Mouse (Mus musculus) MEL (cell line): ENCODE data around the gene Sds. TPM values are rescaled to one million over a fixed set of nuclear protein-coding genes. Genes with fewer than 3 reads are reported as not detected.

Source experiments
- DNase-seq: peaks from one replicate; pipeline ENCODE4 v3.0.0; 2011; ENCODE audit warnings: low read depth, low spot score
- H3K27ac ChIP-seq: 2 replicates; pipeline ENCODE4 v1.5.1; 2012; ENCODE audit warnings: low read depth, mild to moderate bottlenecking, control low read depth, low read length, moderate library complexity; ENCODE audit not compliant: control insufficient read depth
- H3K27me3 ChIP-seq, 2 experiments: fragments of 150-350 bp in 1 of 2; sonication (generic) in 1 of 2; 2 replicates each; pipeline ENCODE4 v1.6.1; 2012; ENCODE audit warnings: low read length in 2 of 2, mild to moderate bottlenecking in 2 of 2, improper control_type of control experiment in 1 of 2, moderate library complexity in 1 of 2; ENCODE audit not compliant: insufficient read depth in 2 of 2, control insufficient read depth in 1 of 2
- H3K36me3 ChIP-seq, 2 experiments: 2 replicates each; pipeline ENCODE4 v1.6.1; 2012 to 2014; ENCODE audit warnings: low read length in 2 of 2, improper control_type of control experiment in 1 of 2, inconsistent platforms in 1 of 2, mild to moderate bottlenecking in 1 of 2; ENCODE audit not compliant: insufficient read depth in 2 of 2, control insufficient read depth in 1 of 2
- H3K4me1 ChIP-seq, 2 experiments: fragments of 150-350 bp in 1 of 2; sonication (generic) in 1 of 2; 2 replicates each; pipeline ENCODE4 v1.6.1; 2012; ENCODE audit warnings: low read length in 2 of 2, improper control_type of control experiment in 1 of 2, mild to moderate bottlenecking in 1 of 2; ENCODE audit not compliant: insufficient read depth in 2 of 2, control insufficient read depth in 1 of 2
- H3K4me3 ChIP-seq, 2 experiments: fragments of 150-350 bp in 1 of 2; sonication (generic) in 1 of 2; 2 replicates each; pipeline ENCODE4 v1.5.1; 2012; ENCODE audit warnings: low read depth in 2 of 2, low read length in 2 of 2, mild to moderate bottlenecking in 2 of 2, moderate library complexity in 2 of 2, control low read depth in 1 of 2, improper control_type of control experiment in 1 of 2; ENCODE audit not compliant: control insufficient read depth in 1 of 2, insufficient read depth in 1 of 2
- H3K79me2 ChIP-seq: 2 replicates; pipeline ENCODE4 v1.6.1; 2012; ENCODE audit warnings: mild to moderate bottlenecking, low read length, moderate library complexity; ENCODE audit not compliant: control insufficient read depth, poor library complexity, insufficient read depth
- H3K9ac ChIP-seq: 2 replicates; pipeline ENCODE4 v1.6.1; 2012; ENCODE audit warnings: low read depth, mild to moderate bottlenecking, control low read depth, low read length, moderate library complexity; ENCODE audit not compliant: control insufficient read depth, poor library complexity, severe bottlenecking
- H3K9me3 ChIP-seq: fragments of 150-350 bp; sonication (generic); replicated peaks from 2 replicates; pipeline ENCODE4 v1.6.1; 2012; ENCODE audit warnings: mild to moderate bottlenecking, low read length, improper control_type of control experiment, moderate library complexity; ENCODE audit not compliant: insufficient read depth
- BHLHE40 ChIP-seq: IDR thresholded peaks from 2 replicates; pipeline ENCODE4 v1.6.1; 2012; ENCODE audit warnings: low read depth, mild to moderate bottlenecking, inconsistent platforms, low read length, improper control_type of control experiment, borderline replicate concordance
- CHD1 ChIP-seq: IDR thresholded peaks from 2 replicates; pipeline ENCODE4 v1.6.1; 2012; ENCODE audit warnings: low read depth, mild to moderate bottlenecking, inconsistent platforms, low read length, improper control_type of control experiment
- CHD2 ChIP-seq: IDR thresholded peaks from 2 replicates; pipeline ENCODE4 v1.6.1; 2011; ENCODE audit warnings: low read length, improper control_type of control experiment
- ELF1 ChIP-seq: IDR thresholded peaks from 2 replicates; pipeline ENCODE4 v1.6.1; 2014; ENCODE audit warnings: low read depth, mild to moderate bottlenecking, inconsistent platforms, low read length, improper control_type of control experiment, moderate library complexity
- EP300 ChIP-seq, 2 experiments: IDR thresholded peaks; 2 replicates each; pipeline ENCODE4 v1.6.1; 2011; ENCODE audit warnings: improper control_type of control experiment in 2 of 2, low read length in 2 of 2, low read depth in 1 of 2, mild to moderate bottlenecking in 1 of 2
- ETS1 ChIP-seq: IDR thresholded peaks from 2 replicates; pipeline ENCODE4 v1.6.1; 2012; ENCODE audit warnings: low read depth, mild to moderate bottlenecking, inconsistent platforms, low read length, improper control_type of control experiment, moderate library complexity
- GABPA ChIP-seq: IDR thresholded peaks from 2 replicates; pipeline ENCODE4 v1.6.1; 2012; ENCODE audit warnings: low read depth, mild to moderate bottlenecking, inconsistent platforms, low read length, improper control_type of control experiment, moderate library complexity
- GATA1 ChIP-seq: IDR thresholded peaks from 2 replicates; pipeline ENCODE4 v1.6.1; 2011; ENCODE audit warnings: low read depth, low read length, improper control_type of control experiment
- HCFC1 ChIP-seq: IDR thresholded peaks from 2 replicates; pipeline ENCODE4 v1.6.1; 2012; ENCODE audit warnings: low read depth, mild to moderate bottlenecking, inconsistent platforms, low read length, improper control_type of control experiment, moderate library complexity
- MAX ChIP-seq: IDR thresholded peaks from 2 replicates; pipeline ENCODE4 v1.6.1; 2011; ENCODE audit warnings: low read length, improper control_type of control experiment
- MAZ ChIP-seq: IDR thresholded peaks from 2 replicates; pipeline ENCODE4 v1.6.1; 2012; ENCODE audit warnings: low read depth, mild to moderate bottlenecking, inconsistent platforms, low read length, improper control_type of control experiment
- MXI1 ChIP-seq: IDR thresholded peaks from 2 replicates; pipeline ENCODE4 v1.6.1; 2011; ENCODE audit warnings: mild to moderate bottlenecking, low read depth, low read length, improper control_type of control experiment
- MYB ChIP-seq: IDR thresholded peaks from 2 replicates; pipeline ENCODE4 v1.6.1; 2011; ENCODE audit warnings: mild to moderate bottlenecking, low read depth, low read length, improper control_type of control experiment
- MYC ChIP-seq: IDR thresholded peaks from 2 replicates; pipeline ENCODE4 v1.6.1; 2011; ENCODE audit warnings: low read depth, mild to moderate bottlenecking, low read length, improper control_type of control experiment, moderate library complexity
- NELFE ChIP-seq: IDR thresholded peaks from 2 replicates; pipeline ENCODE4 v1.6.1; 2011; ENCODE audit warnings: low read depth, low read length, improper control_type of control experiment
- POLR2A ChIP-seq, 2 experiments: IDR thresholded peaks; 2 replicates each; pipeline ENCODE4 v1.6.1; 2011 to 2012; ENCODE audit warnings: low read length in 2 of 2, mild to moderate bottlenecking in 2 of 2, control low read depth in 1 of 2, improper control_type of control experiment in 1 of 2, low read depth in 1 of 2, moderate library complexity in 1 of 2; ENCODE audit not compliant: control insufficient read depth in 1 of 2, insufficient read depth in 1 of 2, poor library complexity in 1 of 2
- POLR2AphosphoS2 ChIP-seq: IDR thresholded peaks from 2 replicates; pipeline ENCODE4 v1.6.1; 2011; ENCODE audit warnings: low read length, improper control_type of control experiment
- POLR2AphosphoS5 ChIP-seq: IDR thresholded peaks from 2 replicates; pipeline ENCODE4 v1.6.1; 2012; ENCODE audit warnings: low read depth, borderline replicate concordance, mild to moderate bottlenecking, inconsistent platforms, low read length, moderate library complexity, mixed read lengths
- RCOR1 ChIP-seq: IDR thresholded peaks from 2 replicates; pipeline ENCODE4 v1.6.1; 2012; ENCODE audit warnings: low read depth, mild to moderate bottlenecking, inconsistent platforms, low read length, improper control_type of control experiment
- SIN3A ChIP-seq: IDR thresholded peaks from 2 replicates; pipeline ENCODE4 v1.6.1; 2012; ENCODE audit warnings: low read length, improper control_type of control experiment, inconsistent platforms
- UBTF ChIP-seq: IDR thresholded peaks from 2 replicates; pipeline ENCODE4 v1.6.1; 2012; ENCODE audit warnings: low read depth, mild to moderate bottlenecking, inconsistent platforms, low read length, improper control_type of control experiment, moderate library complexity, borderline replicate concordance; ENCODE audit not compliant: insufficient read depth
- ZC3H11A ChIP-seq: IDR thresholded peaks from 2 replicates; pipeline ENCODE4 v1.6.1; 2012; ENCODE audit warnings: low read depth, mild to moderate bottlenecking, inconsistent platforms, low read length, improper control_type of control experiment
- ZKSCAN1 ChIP-seq: IDR thresholded peaks from 2 replicates; pipeline ENCODE4 v1.6.1; 2012; ENCODE audit warnings: low read depth, mild to moderate bottlenecking, inconsistent platforms, low read length, improper control_type of control experiment, moderate library complexity
- ZMIZ1 ChIP-seq: IDR thresholded peaks from 2 replicates; pipeline ENCODE4 v1.6.1; 2012; ENCODE audit warnings: low read depth, mild to moderate bottlenecking, inconsistent platforms, low read length, improper control_type of control experiment, moderate library complexity
- ZNF384 ChIP-seq: IDR thresholded peaks from 2 replicates; pipeline ENCODE4 v1.6.1; 2012; ENCODE audit warnings: low read depth, mild to moderate bottlenecking, inconsistent platforms, low read length, improper control_type of control experiment
- polyA plus RNA-seq, 2 experiments: library from polyadenylated mRNA; stranded (reverse) in 1 of 2; unstranded in 1 of 2; fragments of >175 nt in 1 of 2; fragments of >200 nt in 1 of 2; gene quantifications; 2 replicates each; pipeline versions ENCODE4 v1.2.1 to v1.2.4; 2012; ENCODE audit warnings: low replicate concordance in 2 of 2, low read depth in 1 of 2; ENCODE audit not compliant: insufficient read length in 2 of 2, insufficient read depth in 1 of 2, missing spikeins in 1 of 2
- total RNA-seq: library from RNA; depleted of rRNA; stranded (reverse); fragments of 300-350 nt; gene quantifications from 2 replicates; pipeline ENCODE4 v1.2.3, GENCODE M21; 2012

The Sds gene
- total and polyA plus RNA-seq, 3 experiments: 0.17 TPM; not detected in 2

DNA sequence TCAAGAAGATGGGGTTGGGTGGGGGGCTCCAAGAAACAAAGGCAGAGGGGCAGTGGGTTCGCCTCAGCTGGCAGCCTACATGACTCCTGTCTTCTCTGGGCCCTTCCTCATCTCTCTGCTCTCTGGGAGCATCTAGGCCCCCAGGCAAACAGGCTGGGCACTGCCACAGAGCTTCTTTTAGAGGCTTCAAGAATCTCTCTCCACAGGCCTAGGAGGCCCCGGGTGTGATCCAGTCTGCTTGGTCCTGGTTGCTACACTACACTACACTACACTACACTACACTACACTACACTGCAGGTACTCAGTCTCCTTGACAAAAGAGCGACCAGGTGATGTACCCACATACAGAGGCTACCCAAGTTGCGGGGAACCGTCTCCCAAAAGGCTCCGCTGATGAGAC is 46.6 kb upstream of the Sds start:
- no peak overlapping the region for H3K27ac ChIP-seq
- no peaks in the 10 kb centered on the region for H3K4me1 ChIP-seq
- no peak for TF ChIP-seq MYB
- TF ChIP-seq MYC: no peak
- TF ChIP-seq, all 39 proteins: peak for 0
- Histone ChIP-seq H3K79me2 (no peaks in the 10 kb centered on the region), H3K4me3 (no peak overlapping the region), H3K36me3 (no peaks in the 10 kb centered on the region), H3K9ac (no peak overlapping the region), H3K9me3 (no peaks in the 10 kb centered on the region), H3K27me3 (no peaks in the 10 kb centered on the region)
- DNase-seq: no peak

DNA sequence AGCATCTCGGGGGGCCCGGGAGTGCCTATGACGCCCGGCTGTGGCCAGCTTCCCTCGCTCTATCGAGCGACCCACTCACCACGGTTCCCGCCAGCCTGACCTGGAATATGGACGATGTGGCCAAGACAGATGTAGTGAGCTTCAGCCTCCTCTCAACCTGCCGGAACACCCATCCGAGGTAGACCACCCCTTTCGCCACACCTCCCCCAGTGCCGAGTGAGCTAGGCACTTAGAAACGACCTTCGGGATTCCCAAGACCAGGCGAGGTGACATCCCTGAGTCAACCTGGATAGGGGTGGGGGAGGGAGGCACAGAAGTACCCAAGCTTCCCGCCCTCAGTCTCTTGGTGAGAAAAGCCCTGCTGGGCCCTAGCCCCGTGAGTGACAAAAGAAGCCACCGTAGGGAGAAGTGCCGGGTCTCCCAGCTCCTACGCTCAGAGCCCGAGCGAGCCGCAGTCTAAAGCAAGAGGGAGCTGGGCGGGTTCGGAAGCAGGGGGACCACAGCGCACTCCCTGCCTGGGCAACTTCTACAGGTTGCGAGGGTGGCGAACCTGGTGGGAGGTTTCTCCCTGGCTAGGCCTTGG is 45.2 kb upstream of the Sds start:
- no peak for DNase-seq
- H3K36me3 ChIP-seq: no peaks in the 10 kb centered on the region
- H3K27me3 ChIP-seq: no peaks in the 10 kb centered on the region
- TF ChIP-seq ZNF384 (no peak), MAX (no peak), POLR2AphosphoS5 (no peak), GABPA (no peak), CHD2 (no peak), EP300 (IDR thresholded peaks at IDR 0.05; ENCODE audit: low read depth in 1 of 2, low read length in 2 of 2) (no peak), ETS1 (no peak), MAZ (no peak), ZMIZ1 (no peak)
- no peaks in the 10 kb centered on the region for H3K9me3 ChIP-seq
- no peak overlapping the region for H3K27ac ChIP-seq
- H3K79me2 ChIP-seq: no peaks in the 10 kb centered on the region
- no peaks in the 10 kb centered on the region for H3K4me1 ChIP-seq
- H3K9ac ChIP-seq: no peak overlapping the region
- H3K4me3 ChIP-seq: no peak overlapping the region

DNA sequence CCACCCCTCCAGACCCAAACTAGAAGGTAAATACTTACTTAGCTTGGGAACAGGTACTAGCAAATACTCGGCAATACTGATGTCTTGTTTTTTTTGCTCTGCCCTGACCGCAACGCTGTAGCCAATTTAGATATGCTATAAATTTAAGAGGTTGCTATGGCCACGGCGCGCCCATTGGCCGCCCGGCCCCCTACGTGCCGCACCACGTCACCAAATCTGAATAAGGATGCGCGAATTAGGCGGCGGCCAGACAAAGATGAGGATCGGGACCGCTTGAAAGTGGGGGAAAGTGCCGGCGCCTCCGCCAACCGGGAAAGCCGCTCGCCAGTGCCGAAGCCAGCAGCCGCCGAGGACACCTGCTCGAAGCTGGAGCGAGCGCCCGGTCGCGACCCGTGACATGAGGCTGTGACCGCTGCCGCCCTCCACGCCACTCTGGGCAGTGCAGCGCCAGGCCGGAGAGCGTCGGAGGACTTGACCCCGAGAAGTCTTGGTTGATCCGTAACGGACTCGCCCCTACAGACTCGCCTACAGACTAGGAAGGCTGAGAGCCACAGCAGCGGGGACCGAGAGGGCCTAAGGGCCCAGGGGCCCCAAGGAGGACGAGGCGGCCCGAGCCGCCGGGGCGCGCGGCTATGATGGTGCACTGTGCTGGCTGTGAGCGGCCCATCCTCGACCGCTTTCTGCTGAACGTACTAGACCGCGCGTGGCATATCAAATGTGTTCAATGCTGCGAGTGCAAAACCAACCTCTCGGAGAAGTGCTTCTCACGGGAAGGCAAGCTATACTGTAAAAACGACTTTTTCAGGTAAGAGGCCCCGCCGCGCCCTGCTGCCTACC is 44.5 kb upstream of the Sds start, which contains the start of gene Lhx5:
Lhx5 (plus strand) TSS at position 51 of the 837 bp plus-strand sequence.
- H3K36me3 ChIP-seq: no peaks in the 10 kb centered on the region
- no peak within 1 kb of the TSS for H3K4me3 ChIP-seq
- DNase-seq: no peak
- H3K9ac ChIP-seq: no peak within 1 kb of the TSS
- H3K9me3 ChIP-seq: no peaks in the 10 kb centered on the region
- no peaks in the 10 kb centered on the region for H3K27me3 ChIP-seq
- no peak within 1 kb of the TSS for H3K27ac ChIP-seq
- no peaks in the 10 kb centered on the region for H3K4me1 ChIP-seq
- H3K79me2 ChIP-seq: no peaks in the 10 kb centered on the region
- no peak for TF ChIP-seq ZNF384
- no peak for TF ChIP-seq POLR2A (IDR thresholded peaks at IDR 0.05; ENCODE audit: control insufficient read depth in 1 of 2, insufficient read depth in 1 of 2, low read depth in 1 of 2, low read length in 2 of 2, poor library complexity in 1 of 2)
- TF ChIP-seq MAX: no peak
- no peak for TF ChIP-seq BHLHE40
- no peak for TF ChIP-seq ETS1
- TF ChIP-seq ZKSCAN1: no peak
- TF ChIP-seq NELFE: no peak
- TF ChIP-seq CHD1: no peak
- no peak for TF ChIP-seq POLR2AphosphoS2
- no peak for TF ChIP-seq ZC3H11A
- TF ChIP-seq MXI1: no peak
- TF ChIP-seq EP300 (IDR thresholded peaks at IDR 0.05; ENCODE audit: low read depth in 1 of 2, low read length in 2 of 2): no peak
- TF ChIP-seq UBTF: no peak
- no peak for TF ChIP-seq GATA1
- TF ChIP-seq SIN3A: no peak
- TF ChIP-seq HCFC1: no peak
- no peak for TF ChIP-seq ZMIZ1
- TF ChIP-seq ELF1: no peak
- TF ChIP-seq RCOR1: no peak
